Mouse (Mus musculus): ENCODE measurements around the gene Fahd2a. TPM values are rescaled to one million over a fixed set of nuclear protein-coding genes. Genes with fewer than 3 reads are reported as not detected.
A peak's percentile ranks its signal among the peaks of the same experiment; 100 is the strongest.

The Fahd2a gene
- total and polyA plus RNA-seq, 3 experiments: 6.8 to 8.2 TPM; not detected in 1

GRCm38 (mm10) chr2:127470183-127470582, 25.8 kb upstream of the Fahd2a start:
- no peak for TF ChIP-seq USF2 (IDR thresholded peaks at IDR 0.05; ENCODE audit: borderline replicate concordance in 1 of 2, insufficient read depth in 1 of 2, low read depth in 1 of 2, low read length in 2 of 2)
- TF ChIP-seq POLR2AphosphoS2 (IDR thresholded peaks at IDR 0.05; ENCODE audit: low read length): no peak
- no peak for TF ChIP-seq NRF1 (IDR thresholded peaks at IDR 0.05; ENCODE audit: insufficient read depth, low read depth, low read length, poor library complexity, severe bottlenecking)
- TF ChIP-seq ZMIZ1 (IDR thresholded peaks at IDR 0.05; ENCODE audit: low read depth, low read length): no peak
- TF ChIP-seq USF1 (IDR thresholded peaks at IDR 0.05; ENCODE audit: low read depth, low read length): no peak
- Histone ChIP-seq H3K27me3 (ENCODE audit: control insufficient read depth in 1 of 2, insufficient read depth in 2 of 2, low read length in 2 of 2) (peaks cover 0 to 2% of the 10 kb centered on the region in 2 experiments; a peak in 1 of 4 replicates), H3K27ac (ENCODE audit: control insufficient read depth, low read depth, low read length) (no peak overlapping the region), H3K9ac (ENCODE audit: control insufficient read depth, low read depth, low read length, poor library complexity, severe bottlenecking) (no peak overlapping the region), H3K4me3 (ENCODE audit: control insufficient read depth in 1 of 2, insufficient read depth in 1 of 2, low read depth in 2 of 2, low read length in 2 of 2) (no peak overlapping the region), H3K4me1 (ENCODE audit: control insufficient read depth in 1 of 2, insufficient read depth in 2 of 2, low read length in 2 of 2) (no peaks in the 10 kb centered on the region), H3K9me3 (replicated peaks; ENCODE audit: insufficient read depth, low read length) (no peaks in the 10 kb centered on the region), H3K36me3 (ENCODE audit: control insufficient read depth in 1 of 2, insufficient read depth in 2 of 2, low read length in 2 of 2) (no peaks in the 10 kb centered on the region), H3K79me2 (ENCODE audit: control insufficient read depth, insufficient read depth, low read length, poor library complexity) (no peaks in the 10 kb centered on the region)
- DNase-seq (ENCODE audit: low read depth, low spot score): no peak

DNA sequence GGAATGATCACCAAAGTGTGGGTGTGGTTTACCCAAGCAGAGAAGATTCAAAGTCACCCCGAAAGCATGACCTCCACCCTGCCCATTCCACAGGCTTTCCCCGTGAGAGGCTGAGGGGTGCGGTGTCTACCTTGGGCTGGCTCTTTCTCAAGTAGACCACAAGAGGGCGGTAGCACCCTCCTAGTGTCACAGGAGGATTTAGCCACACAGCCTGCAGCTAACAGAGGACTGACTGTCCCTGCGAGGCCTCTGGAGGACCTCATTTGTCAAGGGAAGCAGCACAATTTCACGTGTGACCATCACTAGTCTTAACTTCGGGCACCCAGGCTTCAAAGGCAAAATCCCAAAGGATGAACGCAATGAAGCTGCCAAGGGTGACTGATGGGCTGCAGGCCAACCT, 17.9 kb upstream of the Fahd2a start:
- TF ChIP-seq CTCF (IDR thresholded peaks at IDR 0.05 in 2 of 3, conservative IDR thresholded peaks at IDR 0.05 in 1 of 3; ENCODE audit: control insufficient read depth in 1 of 3, insufficient read depth in 1 of 3, low read depth in 2 of 3, low read length in 3 of 3, poor library complexity in 1 of 3, severe bottlenecking in 1 of 3): peak; percentile 82 to 86 (median 83)
- TF ChIP-seq MYB (IDR thresholded peaks at IDR 0.05; ENCODE audit: low read depth, low read length): no peak
- peak; percentile 74 for TF ChIP-seq SMC3 (IDR thresholded peaks at IDR 0.05; ENCODE audit: low read depth, low read length)
- TF ChIP-seq NELFE (IDR thresholded peaks at IDR 0.05; ENCODE audit: low read depth, low read length): 0 out of 2 replicates have a peak, but pooled peaks have one; percentile 12
- no peak for TF ChIP-seq CHD1 (IDR thresholded peaks at IDR 0.05; ENCODE audit: low read depth, low read length)
- TF ChIP-seq POLR2AphosphoS5 (IDR thresholded peaks at IDR 0.05; ENCODE audit: borderline replicate concordance, low read depth, low read length): no peak
- TF ChIP-seq ZC3H11A (IDR thresholded peaks at IDR 0.05; ENCODE audit: low read depth, low read length): peak; percentile 39; the same call in 1 of the 2 replicates
- TF ChIP-seq MAZ (IDR thresholded peaks at IDR 0.05; ENCODE audit: low read depth, low read length): peak; percentile 50; the same call in 1 of the 2 replicates
- TF ChIP-seq RAD21 (IDR thresholded peaks at IDR 0.05; ENCODE audit: low read depth, low read length): peak; percentile 66
- TF ChIP-seq TAL1 (IDR thresholded peaks at IDR 0.05; ENCODE audit: low read length): no peak
- H3K27ac ChIP-seq (ENCODE audit: control insufficient read depth, low read depth, low read length): no peak overlapping the region
- H3K9me3 ChIP-seq (replicated peaks; ENCODE audit: insufficient read depth, low read length): no peaks in the 10 kb centered on the region
- no peaks in the 10 kb centered on the region for H3K79me2 ChIP-seq (ENCODE audit: control insufficient read depth, insufficient read depth, low read length, poor library complexity)
- peaks cover 0 to 10% of the 10 kb centered on the region in 2 experiments; a peak in 2 of 4 replicates for H3K4me1 ChIP-seq (ENCODE audit: control insufficient read depth in 1 of 2, insufficient read depth in 2 of 2, low read length in 2 of 2)
- peaks cover 0 to 3% of the 10 kb centered on the region in 2 experiments; a peak in 2 of 4 replicates for H3K27me3 ChIP-seq (ENCODE audit: control insufficient read depth in 1 of 2, insufficient read depth in 2 of 2, low read length in 2 of 2)
- DNase-seq (ENCODE audit: low read depth, low spot score): peak; percentile 71
- no peak overlapping the region for H3K4me3 ChIP-seq (ENCODE audit: control insufficient read depth in 1 of 2, insufficient read depth in 1 of 2, low read depth in 2 of 2, low read length in 2 of 2)
- H3K9ac ChIP-seq (ENCODE audit: control insufficient read depth, low read depth, low read length, poor library complexity, severe bottlenecking): no peak overlapping the region
- peaks cover 0 to 4% of the 10 kb centered on the region in 2 experiments; a peak in 1 of 4 replicates for H3K36me3 ChIP-seq (ENCODE audit: control insufficient read depth in 1 of 2, insufficient read depth in 2 of 2, low read length in 2 of 2)

Measured in MEL (cell line).